Mouse (Mus musculus) olfactory bulb, adult 2 months (tissue): ENCODE data around the gene Pak2. TPM values are rescaled to one million over a fixed set of nuclear protein-coding genes. Genes with fewer than 3 reads are reported as not detected.

Experiments used
- H3K27ac ChIP-seq: fragments of 200-500 bp; 2 replicates; pipeline ENCODE4 v1.5.1; 2012; ENCODE audit warnings: low read depth, low read length; ENCODE audit not compliant: insufficient read depth
- H3K4me1 ChIP-seq: fragments of 200-500 bp; 2 replicates; pipeline ENCODE4 v1.6.1; 2012; ENCODE audit warnings: low read length; ENCODE audit not compliant: control insufficient read depth, insufficient read depth
- H3K4me3 ChIP-seq: fragments of 200-500 bp; 2 replicates; pipeline ENCODE4 v1.5.1; 2012; ENCODE audit warnings: mild to moderate bottlenecking, low read depth, low read length, moderate library complexity; ENCODE audit not compliant: insufficient read depth
- CTCF ChIP-seq: fragments of 200-500 bp; IDR thresholded peaks from 2 replicates; pipeline ENCODE4 v1.5.1; 2012; ENCODE audit warnings: low read depth, mild to moderate bottlenecking, low read length, moderate library complexity; ENCODE audit not compliant: insufficient read depth
- POLR2A ChIP-seq: fragments of 200-500 bp; IDR thresholded peaks from 2 replicates; pipeline ENCODE4 v1.6.1; 2012; ENCODE audit warnings: mild to moderate bottlenecking, low read depth, low read length, moderate library complexity; ENCODE audit not compliant: insufficient read depth
- WGBS: fragments of 180-500 bp; shearing (Covaris S2); methylation state at CpG from one replicate; pipeline ENCODE4 v1.1.7; 2018; 5-methylcytosine and 5-hydroxymethylcytosine counted together
- polyA plus RNA-seq: library from polyadenylated mRNA; stranded (reverse); fragments of >200 nt; gene quantifications from 2 replicates; pipeline ENCODE4 v1.2.4, GENCODE M21; 2012; ENCODE audit warnings: low replicate concordance; ENCODE audit not compliant: missing spikeins, insufficient read depth, insufficient read length

Pak2 gene
- polyA plus RNA-seq, 1 experiment, result 52.8 TPM

- TF ChIP-seq CTCF (no peak), POLR2A (no peak)
- Histone ChIP-seq H3K27ac (no peak overlapping the region), H3K4me3 (no peak overlapping the region), H3K4me1 (0 out of 2 replicates have a peak, but pooled peaks cover 5% of the 10 kb centered on the region)
- 95% methylated on average over 4 of the region's 4 CpGs for WGBS
These were observed 85.9 kb downstream of the Pak2 start for GRCm38 (mm10) chr16:31993195-31993594.

GRCm38 (mm10) chr16:31992039-31992438 lies 87.1 kb downstream of the Pak2 start:
- Histone ChIP-seq H3K4me1 (0 out of 2 replicates have a peak, but pooled peaks cover 5% of the 10 kb centered on the region), H3K4me3 (no peak overlapping the region), H3K27ac (no peak overlapping the region)
- WGBS, result 58% methylated on average over 1 of the region's 1 CpGs
- TF ChIP-seq CTCF (no peak), POLR2A (no peak)

- Histone ChIP-seq H3K4me3 (no peak overlapping the region), H3K4me1 (no peaks in the 10 kb centered on the region), H3K27ac (no peak overlapping the region)
- TF ChIP-seq POLR2A, result no peak
- no peak for TF ChIP-seq CTCF
- 80% methylated on average over 5 of the region's 5 CpGs for WGBS
These were observed 98.2 kb downstream of the Pak2 start for GRCm38 (mm10) chr16:31980946-31981345.

GRCm38 (mm10) chr16:31979501-31979900 lies 99.6 kb downstream of the Pak2 start:
- no peak overlapping the region for H3K4me3 ChIP-seq
- H3K27ac ChIP-seq, result no peak overlapping the region
- no peak for TF ChIP-seq POLR2A
- TF ChIP-seq CTCF, result no peak
- H3K4me1 ChIP-seq, result no peaks in the 10 kb centered on the region
- WGBS, result 97% methylated on average over 3 of the region's 3 CpGs

GRCm38 (mm10) chr16:31975258-31975657 lies 103.9 kb downstream of the Pak2 start:
- TF ChIP-seq POLR2A, result no peak
- no peak for TF ChIP-seq CTCF
- no peak overlapping the region for H3K27ac ChIP-seq
- H3K4me3 ChIP-seq, result no peak overlapping the region
- H3K4me1 ChIP-seq, result no peaks in the 10 kb centered on the region
- 94% methylated on average over 4 of the region's 4 CpGs for WGBS

Other genes starting within 250 kb of the Pak2 start
- gene Meltf, start 200.5 kb downstream of the Pak2 start, polyA plus RNA-seq, result not detected in 2 replicates
- gene Pigz, start 145.5 kb downstream of the Pak2 start, polyA plus RNA-seq, result not detected in 2 replicates
- not detected in 2 replicates for gene 0610012G03Rik, start 130.8 kb downstream of the Pak2 start, polyA plus RNA-seq
- not detected in 2 replicates for gene Ncbp2, start 130.8 kb downstream of the Pak2 start, polyA plus RNA-seq
- not detected in 2 replicates for gene Senp5, start 76.1 kb downstream of the Pak2 start, polyA plus RNA-seq
- gene Pigx, start 20.4 kb upstream of the Pak2 start, polyA plus RNA-seq, result not detected in 2 replicates
- 179 TPM in 1 of 2 replicates, not detected in the other for gene Cep19, start 20.5 kb upstream of the Pak2 start, polyA plus RNA-seq
- not detected in 2 replicates for gene Nrros, start 86.3 kb upstream of the Pak2 start, polyA plus RNA-seq
- gene Bex6, start 100.5 kb upstream of the Pak2 start, polyA plus RNA-seq, result not detected in 2 replicates
- not detected in 2 replicates for gene Fbxo45, start 167.8 kb upstream of the Pak2 start, polyA plus RNA-seq
- gene Wdr53, start 167.9 kb upstream of the Pak2 start, polyA plus RNA-seq, result not detected in 2 replicates
- gene Smco1, start 192.1 kb upstream of the Pak2 start, polyA plus RNA-seq, result not detected in 2 replicates
- not detected in 2 replicates for gene Rnf168, start 198.1 kb upstream of the Pak2 start, polyA plus RNA-seq